Mouse (Mus musculus): ENCODE data around the gene Izumo1r. TPM values are rescaled to one million over a fixed set of nuclear protein-coding genes. Genes with fewer than 3 reads are reported as not detected.

Gene Izumo1r
- polyA plus RNA-seq, 1 experiment from 2014 or later = 0.54 TPM

DNA sequence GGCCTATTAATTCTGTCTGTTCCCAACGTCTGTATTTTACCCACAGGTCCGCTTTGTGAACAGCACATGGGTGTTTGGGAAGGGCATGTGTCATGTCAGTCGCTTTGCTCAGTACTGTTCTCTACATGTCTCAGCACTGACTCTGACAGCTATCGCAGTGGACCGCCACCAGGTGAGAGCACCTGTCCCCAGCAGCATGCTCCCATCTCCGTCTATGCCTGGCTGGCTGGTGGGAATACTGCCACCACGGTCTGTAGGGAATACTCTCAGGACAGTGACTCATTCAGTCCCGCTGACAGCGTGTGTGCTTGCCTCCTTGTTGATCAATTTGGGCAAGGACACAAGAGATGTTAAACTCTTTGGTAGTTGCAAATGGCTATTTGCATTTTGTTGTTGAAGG, 39.0 kb downstream of the Izumo1r start:
- Histone ChIP-seq H3K36me3 (ENCODE audit: control insufficient read depth, insufficient read depth, low read length) (no peaks in the 10 kb centered on the region), H3K9ac (ENCODE audit: low read length) (no peak overlapping the region), H3K27me3 (ENCODE audit: control insufficient read depth, insufficient read depth, low read depth, low read length) (peaks cover 20% of the 10 kb centered on the region), H3K4me2 (ENCODE audit: low read depth, low read length) (no peak overlapping the region), H3K4me3 (ENCODE audit: low read length) (no peak overlapping the region), H3K9me3 (ENCODE audit: control insufficient read depth, low read length) (no peaks in the 10 kb centered on the region), H3K27ac (ENCODE audit: low read length) (no peak overlapping the region), H3K4me1 (replicated peaks; ENCODE audit: control insufficient read depth, insufficient read depth, low read length) (0 out of 2 replicates have a peak, but pooled peaks cover 2% of the 10 kb centered on the region)
- 79% methylated on average over 9 of the region's 9 CpGs for WGBS
- no peak for ATAC-seq (ENCODE audit: low read depth)

DNA sequence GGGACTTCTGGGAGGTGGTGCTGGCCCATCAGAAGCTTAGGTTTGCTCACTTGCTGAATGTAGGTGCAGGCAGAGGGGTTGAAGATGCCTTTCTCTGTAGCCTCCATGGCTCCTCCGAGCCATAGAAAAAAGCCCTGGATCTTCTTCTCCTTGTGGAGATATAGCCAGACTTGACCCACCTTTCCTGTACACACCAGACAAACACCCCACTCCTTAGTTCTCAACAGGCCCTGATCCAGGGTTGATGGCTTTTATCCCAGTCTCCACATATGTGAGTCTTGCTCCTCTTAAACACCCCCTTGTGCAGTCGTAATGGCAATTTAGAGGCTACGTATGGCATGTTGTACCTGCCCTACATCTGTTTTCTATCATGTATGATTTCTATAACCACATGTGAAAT, 40.6 kb downstream of the Izumo1r start:
- H3K9me3 ChIP-seq (ENCODE audit: control insufficient read depth, low read length) = no peaks in the 10 kb centered on the region
- WGBS = 87% methylated on average over 3 of the region's 3 CpGs
- no peak for ATAC-seq (ENCODE audit: low read depth)
- no peak overlapping the region for H3K9ac ChIP-seq (ENCODE audit: low read length)
- 0 out of 2 replicates have a peak, but pooled peaks cover 2% of the 10 kb centered on the region for H3K4me1 ChIP-seq (replicated peaks; ENCODE audit: control insufficient read depth, insufficient read depth, low read length)
- peaks cover 32% of the 10 kb centered on the region for H3K27me3 ChIP-seq (ENCODE audit: control insufficient read depth, insufficient read depth, low read depth, low read length)
- no peaks in the 10 kb centered on the region for H3K36me3 ChIP-seq (ENCODE audit: control insufficient read depth, insufficient read depth, low read length)
- H3K27ac ChIP-seq (ENCODE audit: low read length) = no peak overlapping the region
- no peak overlapping the region for H3K4me3 ChIP-seq (ENCODE audit: low read length)
- H3K4me2 ChIP-seq (ENCODE audit: low read depth, low read length) = no peak overlapping the region

DNA sequence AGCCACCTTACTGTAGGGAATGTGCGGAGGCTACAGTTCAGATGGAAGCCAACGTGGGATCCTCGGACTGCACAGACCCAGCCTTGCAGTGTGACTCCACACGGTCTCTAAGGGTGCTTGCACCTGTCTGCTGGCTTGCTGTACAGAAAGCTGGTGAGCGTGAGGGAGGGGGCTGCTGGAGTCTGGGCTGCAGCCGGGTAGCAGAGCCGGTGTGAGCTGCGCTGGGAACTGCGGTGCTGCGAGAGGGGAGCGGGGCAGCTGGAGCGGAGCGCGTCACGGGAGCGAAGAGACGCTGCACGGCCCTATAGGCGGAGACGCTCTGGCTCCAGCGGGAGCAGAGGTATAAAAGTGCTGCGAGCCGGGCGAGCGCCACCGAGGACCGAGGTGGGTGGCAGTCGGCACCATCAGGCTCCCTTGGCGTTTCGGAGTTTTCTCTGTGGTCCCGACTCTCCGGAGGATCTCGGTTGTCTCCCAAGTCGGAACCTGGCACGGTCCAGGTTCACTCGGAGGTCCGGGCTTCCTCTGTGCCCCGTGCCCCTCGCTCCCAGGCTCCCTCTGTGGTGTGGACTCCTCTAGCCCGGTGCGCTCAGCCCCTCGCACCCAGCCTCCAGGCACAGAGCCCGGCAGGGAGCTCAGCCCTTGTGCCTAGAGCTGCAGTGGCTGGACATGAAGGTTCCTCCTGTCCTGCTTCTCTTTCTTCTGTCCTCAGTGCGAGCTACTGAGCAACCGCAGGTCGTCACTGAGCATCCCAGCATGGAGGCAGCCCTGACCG, 43.7 kb downstream of the Izumo1r start, which contains the start of gene Gpr83:
Gpr83 (plus strand) TSS at position 343 of the 772 bp plus-strand sequence.
- Histone ChIP-seq H3K4me3 (ENCODE audit: low read length) (peak within 1 kb of the TSS; percentile 42), H3K4me2 (ENCODE audit: low read depth, low read length) (peak within 1 kb of the TSS; percentile 72), H3K9me3 (ENCODE audit: control insufficient read depth, low read length) (no peaks in the 10 kb centered on the region), H3K36me3 (ENCODE audit: control insufficient read depth, insufficient read depth, low read length) (no peaks in the 10 kb centered on the region), H3K9ac (ENCODE audit: low read length) (peak within 1 kb of the TSS; percentile 27), H3K27me3 (ENCODE audit: control insufficient read depth, insufficient read depth, low read depth, low read length) (peaks cover 32% of the 10 kb centered on the region), H3K27ac (ENCODE audit: low read length) (no peak within 1 kb of the TSS), H3K4me1 (replicated peaks; ENCODE audit: control insufficient read depth, insufficient read depth, low read length) (0 out of 2 replicates have a peak, but pooled peaks cover 2% of the 10 kb centered on the region)
- peak; percentile 82 for ATAC-seq (ENCODE audit: low read depth)
- 1% methylated on average over 42 of the region's 47 CpGs for WGBS

DNA sequence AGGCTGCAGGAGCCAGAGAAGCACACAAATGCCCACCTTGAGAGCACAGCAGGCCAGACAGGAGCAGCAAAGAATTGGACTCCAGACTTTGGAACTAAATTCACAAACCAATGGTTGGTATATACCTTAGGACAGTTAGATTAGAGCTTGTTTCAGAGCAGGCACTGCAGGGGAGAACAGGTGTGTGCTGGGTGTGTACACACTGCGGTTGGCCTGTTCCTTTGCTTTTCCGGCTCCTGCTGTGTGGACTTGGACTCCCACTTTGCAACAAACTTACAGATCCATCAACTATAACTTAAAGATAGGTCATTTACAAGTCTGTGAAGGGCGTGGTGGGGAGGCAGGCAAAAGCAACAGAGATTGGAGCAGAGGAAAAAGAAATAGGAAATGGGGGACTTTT, 45.0 kb downstream of the Izumo1r start:
- peaks cover 32% of the 10 kb centered on the region for H3K27me3 ChIP-seq (ENCODE audit: control insufficient read depth, insufficient read depth, low read depth, low read length)
- ATAC-seq (ENCODE audit: low read depth) = no peak

DNA sequence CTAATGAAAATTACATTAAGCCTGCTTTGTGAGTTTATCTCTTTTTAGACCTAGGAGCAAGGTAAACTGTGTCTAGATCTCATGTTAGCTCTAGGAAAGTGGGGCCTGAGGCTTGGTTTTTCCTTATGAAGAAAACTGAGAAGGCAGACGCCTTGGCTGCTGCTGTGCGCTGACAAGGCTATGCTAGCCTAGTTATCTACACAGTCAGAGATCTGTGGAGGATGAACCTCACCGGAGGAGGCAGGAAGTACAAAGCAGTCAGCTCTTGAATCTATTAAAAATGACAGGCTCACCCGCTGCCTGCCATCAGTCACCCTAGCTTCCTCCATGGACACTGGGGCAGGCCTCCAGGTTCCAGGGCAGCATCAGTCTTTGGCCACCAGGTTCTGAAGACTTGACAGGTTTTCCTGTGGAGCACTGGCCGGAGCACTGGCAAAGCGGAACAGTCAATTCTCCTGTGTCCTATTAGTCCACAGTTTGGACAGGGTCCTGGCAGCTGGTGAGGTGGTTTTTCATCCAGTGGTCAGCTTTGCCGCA, 45.5 kb downstream of the Izumo1r start:
- Histone ChIP-seq H3K36me3 (ENCODE audit: control insufficient read depth, insufficient read depth, low read length) (no peaks in the 10 kb centered on the region), H3K4me3 (ENCODE audit: low read length) (no peak overlapping the region), H3K27ac (ENCODE audit: low read length) (no peak overlapping the region), H3K9ac (ENCODE audit: low read length) (no peak overlapping the region), H3K9me3 (ENCODE audit: control insufficient read depth, low read length) (no peaks in the 10 kb centered on the region), H3K4me1 (replicated peaks; ENCODE audit: control insufficient read depth, insufficient read depth, low read length) (0 out of 2 replicates have a peak, but pooled peaks cover 2% of the 10 kb centered on the region), H3K27me3 (ENCODE audit: control insufficient read depth, insufficient read depth, low read depth, low read length) (peaks cover 32% of the 10 kb centered on the region), H3K4me2 (ENCODE audit: low read depth, low read length) (no peak overlapping the region)
- no peak for ATAC-seq (ENCODE audit: low read depth)
- 64% methylated on average over 7 of the region's 7 CpGs for WGBS

More for the DNA sequence above, 45.0 kb downstream of the Izumo1r start:
- Histone ChIP-seq H3K4me3 (ENCODE audit: low read length) (no peak overlapping the region), H3K9me3 (ENCODE audit: control insufficient read depth, low read length) (no peaks in the 10 kb centered on the region), H3K4me2 (ENCODE audit: low read depth, low read length) (no peak overlapping the region), H3K4me1 (replicated peaks; ENCODE audit: control insufficient read depth, insufficient read depth, low read length) (0 out of 2 replicates have a peak, but pooled peaks cover 2% of the 10 kb centered on the region), H3K36me3 (ENCODE audit: control insufficient read depth, insufficient read depth, low read length) (no peaks in the 10 kb centered on the region), H3K27ac (ENCODE audit: low read length) (no peak overlapping the region), H3K9ac (ENCODE audit: low read length) (no peak overlapping the region)
- WGBS = 75% methylated on average over 3 of the region's 3 CpGs

DNA sequence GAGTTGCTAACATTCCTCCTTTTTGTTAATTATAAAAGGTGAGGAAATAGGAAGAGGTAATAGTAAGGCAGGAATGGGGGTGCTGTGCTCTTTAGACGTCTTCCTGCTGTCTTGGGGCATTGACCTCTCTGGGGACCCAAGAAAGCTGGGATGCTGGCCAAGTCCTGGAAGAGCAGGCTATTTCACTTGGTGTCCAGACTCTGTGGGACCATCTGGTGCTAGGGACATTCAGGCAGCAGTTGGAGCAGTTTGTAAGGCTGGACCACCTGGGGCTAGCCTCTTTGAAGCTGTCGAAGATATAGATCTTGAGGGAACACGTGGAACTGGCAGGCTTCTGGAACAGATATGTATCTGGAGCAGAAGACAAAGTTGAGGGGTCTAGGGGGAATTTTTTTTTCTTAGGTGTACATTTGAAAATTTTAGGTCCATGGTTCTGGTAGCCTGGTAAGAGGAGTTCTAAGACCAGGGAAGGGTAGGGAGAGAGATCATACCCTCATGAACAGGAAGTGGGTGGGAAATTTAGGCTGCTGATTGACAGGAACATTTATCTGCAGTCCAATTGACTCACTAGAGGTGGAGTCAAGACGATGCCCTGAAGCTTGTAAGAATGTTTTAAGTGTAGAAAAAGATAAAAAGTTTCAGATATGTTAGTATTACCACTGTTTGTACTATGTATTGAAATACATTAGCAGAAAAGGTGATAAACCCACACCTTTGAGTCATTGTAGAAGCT, 46.7 kb downstream of the Izumo1r start:
- Histone ChIP-seq H3K4me3 (ENCODE audit: low read length) (no peak overlapping the region), H3K9ac (ENCODE audit: low read length) (no peak overlapping the region), H3K4me1 (replicated peaks; ENCODE audit: control insufficient read depth, insufficient read depth, low read length) (0 out of 2 replicates have a peak, but pooled peaks cover 2% of the 10 kb centered on the region), H3K4me2 (ENCODE audit: low read depth, low read length) (no peak overlapping the region), H3K27me3 (ENCODE audit: control insufficient read depth, insufficient read depth, low read depth, low read length) (peaks cover 32% of the 10 kb centered on the region), H3K9me3 (ENCODE audit: control insufficient read depth, low read length) (no peaks in the 10 kb centered on the region), H3K27ac (ENCODE audit: low read length) (no peak overlapping the region), H3K36me3 (ENCODE audit: control insufficient read depth, insufficient read depth, low read length) (no peaks in the 10 kb centered on the region)
- no peak for ATAC-seq (ENCODE audit: low read depth)
- WGBS = 25% methylated on average over 4 of the region's 4 CpGs

DNA sequence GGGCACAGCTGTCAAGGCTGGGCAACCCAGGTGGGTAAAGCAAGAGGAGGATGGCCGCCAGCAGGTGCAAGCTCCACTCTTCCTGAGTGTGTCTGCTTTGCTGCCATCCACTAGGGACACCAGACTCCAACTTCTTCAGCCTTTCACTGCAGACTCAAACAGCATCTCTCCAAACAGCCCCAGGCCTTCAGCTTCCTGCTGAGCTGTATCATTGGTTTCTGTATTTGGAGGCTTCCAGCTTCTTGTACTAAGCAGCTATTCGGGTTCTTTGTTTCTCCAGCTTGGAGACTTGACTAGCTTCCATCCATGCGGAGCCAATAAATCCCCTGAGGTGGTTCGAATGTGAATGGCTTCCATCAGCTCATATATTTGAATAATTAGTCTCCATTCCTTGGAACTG, 49.2 kb downstream of the Izumo1r start:
- no peak overlapping the region for H3K9ac ChIP-seq (ENCODE audit: low read length)
- 71% methylated on average over 4 of the region's 4 CpGs for WGBS
- H3K4me2 ChIP-seq (ENCODE audit: low read depth, low read length) = no peak overlapping the region
- H3K36me3 ChIP-seq (ENCODE audit: control insufficient read depth, insufficient read depth, low read length) = no peaks in the 10 kb centered on the region
- no peaks in the 10 kb centered on the region for H3K4me1 ChIP-seq (replicated peaks; ENCODE audit: control insufficient read depth, insufficient read depth, low read length)
- no peaks in the 10 kb centered on the region for H3K9me3 ChIP-seq (ENCODE audit: control insufficient read depth, low read length)
- ATAC-seq (ENCODE audit: low read depth) = no peak
- H3K27me3 ChIP-seq (ENCODE audit: control insufficient read depth, insufficient read depth, low read depth, low read length) = peaks cover 11% of the 10 kb centered on the region
- no peak overlapping the region for H3K4me3 ChIP-seq (ENCODE audit: low read length)
- H3K27ac ChIP-seq (ENCODE audit: low read length) = no peak overlapping the region

DNA sequence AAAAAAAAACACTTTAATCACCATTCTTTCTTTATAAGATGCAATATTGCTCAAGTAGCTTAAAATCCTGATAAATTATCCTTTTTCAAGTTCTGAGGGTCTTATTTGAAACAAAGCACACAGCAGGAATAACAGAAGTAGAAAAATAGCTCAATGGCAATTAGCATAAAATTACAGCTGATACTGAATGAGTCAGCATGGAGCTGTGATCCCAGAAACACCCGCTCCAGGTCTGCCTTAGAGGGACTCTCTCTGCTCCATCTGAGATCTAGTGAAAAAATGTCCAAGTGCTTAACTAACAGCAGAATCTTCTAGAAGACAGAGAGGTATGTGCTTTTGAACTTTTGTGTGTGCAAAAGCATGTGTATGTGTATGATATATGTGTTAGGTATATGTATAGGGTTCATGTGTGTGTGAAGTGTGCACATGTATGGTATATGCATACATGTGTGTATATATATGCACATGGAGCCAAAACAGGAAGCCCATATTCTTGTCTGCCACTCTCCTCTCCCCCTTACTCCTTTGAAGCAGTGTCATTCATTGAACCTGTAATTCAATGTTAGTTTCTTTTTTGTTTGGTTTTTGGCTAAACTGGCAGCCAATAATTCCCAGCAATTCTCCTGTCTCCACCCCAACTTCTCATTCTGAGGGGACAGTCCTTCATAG, 55.3 kb downstream of the Izumo1r start:
- no peaks in the 10 kb centered on the region for H3K27me3 ChIP-seq (ENCODE audit: control insufficient read depth, insufficient read depth, low read depth, low read length)
- no peak overlapping the region for H3K4me2 ChIP-seq (ENCODE audit: low read depth, low read length)
- ATAC-seq (ENCODE audit: low read depth) = no peak
- 76% methylated on average over 1 of the region's 1 CpGs for WGBS
- no peak overlapping the region for H3K9ac ChIP-seq (ENCODE audit: low read length)
- H3K4me1 ChIP-seq (replicated peaks; ENCODE audit: control insufficient read depth, insufficient read depth, low read length) = no peaks in the 10 kb centered on the region
- no peaks in the 10 kb centered on the region for H3K36me3 ChIP-seq (ENCODE audit: control insufficient read depth, insufficient read depth, low read length)
- H3K9me3 ChIP-seq (ENCODE audit: control insufficient read depth, low read length) = no peaks in the 10 kb centered on the region
- H3K27ac ChIP-seq (ENCODE audit: low read length) = no peak overlapping the region
- H3K4me3 ChIP-seq (ENCODE audit: low read length) = no peak overlapping the region

DNA sequence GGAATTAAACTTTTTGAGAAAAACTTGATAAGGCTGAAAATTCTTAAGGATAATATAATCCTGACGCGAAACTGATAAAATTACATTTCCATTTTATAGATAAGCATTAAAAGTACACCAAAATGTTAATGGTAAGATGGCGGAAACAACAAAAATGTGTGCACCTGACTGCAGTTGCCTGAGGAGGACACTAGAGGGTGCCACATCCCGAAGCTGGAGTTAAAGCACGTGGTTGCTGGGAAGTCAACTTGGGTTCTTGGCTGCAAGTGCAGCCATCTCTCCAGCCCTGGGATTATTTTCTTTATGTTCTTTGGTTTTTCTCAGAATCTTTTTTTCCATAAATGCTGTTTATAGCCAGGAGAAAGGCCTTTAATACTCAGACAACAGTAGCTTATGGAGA, 57.3 kb downstream of the Izumo1r start:
- Histone ChIP-seq H3K27me3 (ENCODE audit: control insufficient read depth, insufficient read depth, low read depth, low read length) (no peaks in the 10 kb centered on the region), H3K9ac (ENCODE audit: low read length) (no peak overlapping the region), H3K4me2 (ENCODE audit: low read depth, low read length) (no peak overlapping the region), H3K4me1 (replicated peaks; ENCODE audit: control insufficient read depth, insufficient read depth, low read length) (0 out of 2 replicates have a peak, but pooled peaks cover 2% of the 10 kb centered on the region), H3K36me3 (ENCODE audit: control insufficient read depth, insufficient read depth, low read length) (no peaks in the 10 kb centered on the region), H3K27ac (ENCODE audit: low read length) (no peak overlapping the region), H3K9me3 (ENCODE audit: control insufficient read depth, low read length) (no peaks in the 10 kb centered on the region), H3K4me3 (ENCODE audit: low read length) (no peak overlapping the region)
- WGBS = 43% methylated on average over 5 of the region's 5 CpGs
- ATAC-seq (ENCODE audit: low read depth) = no peak

All from lung, embryonic 16.5 days (tissue).